Mouse (Mus musculus): Measurements from ENCODE around the gene 2010111I01Rik. TPM values are rescaled to one million over a fixed set of nuclear protein-coding genes. Genes with fewer than 3 reads are reported as not detected.
"Not testable (repeated sequence)": the region's sequence is repeated elsewhere in the genome, so short reads cannot be mapped to it uniquely, and the experiment has no call there.

2010111I01Rik gene
- polyA plus RNA-seq (2015; fragmentation: Nextera tagmentation; extraction: Ambion mirVana): 15.9 and 16.3 TPM in 2 replicates

- Histone ChIP-seq H3K9me3 (replicated peaks; ENCODE audit: control insufficient read depth, low read length) (no peaks in the 10 kb centered on the region), H3K27ac (ENCODE audit: low read length) (0 out of 2 replicates have a peak within 1 kb of the TSS, but pooled peaks have one; percentile 33), H3K9ac (ENCODE audit: low read depth, low read length) (peak within 1 kb of the TSS; percentile 72), H3K4me1 (ENCODE audit: control insufficient read depth, low read depth, low read length) (peaks cover 8% of the 10 kb centered on the region), H3K4me2 (ENCODE audit: low read depth, low read length) (peak within 1 kb of the TSS; percentile 86), H3K27me3 (ENCODE audit: control insufficient read depth, insufficient read depth, low read depth, low read length) (no peaks in the 10 kb centered on the region), H3K36me3 (ENCODE audit: control insufficient read depth, insufficient read depth) (no peaks in the 10 kb centered on the region), H3K4me3 (ENCODE audit: low read depth, low read length) (peak within 1 kb of the TSS; percentile 87)
- WGBS (ENCODE audit: insufficient replicate concordance): under 1% methylated on average over 41 of the region's 41 CpGs
- ATAC-seq (ENCODE audit: low read depth): peak; percentile 93
Observed at GRCm38 (mm10) chr13:62964640-62965311, at the start of gene 2010111I01Rik. TSS of gene 2010111I01Rik (plus strand) at chr13:62964893.

DNA sequence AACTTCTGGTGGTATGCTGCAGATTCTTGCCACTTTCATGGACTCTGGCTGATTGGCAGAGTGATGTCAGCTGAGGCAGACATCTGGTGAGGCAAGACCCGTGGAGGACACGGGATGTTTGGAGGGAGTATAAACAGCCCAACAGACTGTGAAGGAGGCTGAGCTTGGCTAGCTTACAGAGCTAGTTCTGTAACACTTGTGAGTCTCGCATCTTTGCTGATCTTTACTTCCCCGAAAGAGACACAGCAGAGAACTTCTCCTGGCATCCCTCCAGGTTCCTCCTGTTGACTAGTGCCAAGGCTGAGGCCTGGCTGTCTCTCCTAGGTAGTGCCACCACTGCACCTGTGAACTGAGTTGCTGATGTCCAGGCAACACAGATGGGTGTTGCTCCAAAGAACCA lies 48.0 kb upstream of the 2010111I01Rik start:
- no peak overlapping the region for H3K4me3 ChIP-seq (ENCODE audit: low read depth, low read length)
- no peaks in the 10 kb centered on the region for H3K9me3 ChIP-seq (replicated peaks; ENCODE audit: control insufficient read depth, low read length)
- ATAC-seq (ENCODE audit: low read depth): no peak
- no peaks in the 10 kb centered on the region for H3K27me3 ChIP-seq (ENCODE audit: control insufficient read depth, insufficient read depth, low read depth, low read length)
- no peak overlapping the region for H3K4me2 ChIP-seq (ENCODE audit: low read depth, low read length)
- no peaks in the 10 kb centered on the region; the same call in 1 of the 2 replicates for H3K4me1 ChIP-seq (ENCODE audit: control insufficient read depth, low read depth, low read length)
- H3K9ac ChIP-seq (ENCODE audit: low read depth, low read length): no peak overlapping the region
- no peaks in the 10 kb centered on the region for H3K36me3 ChIP-seq (ENCODE audit: control insufficient read depth, insufficient read depth)
- H3K27ac ChIP-seq (ENCODE audit: low read length): no peak overlapping the region
- WGBS (ENCODE audit: insufficient replicate concordance): 43% methylated on average over 4 of the region's 4 CpGs

DNA sequence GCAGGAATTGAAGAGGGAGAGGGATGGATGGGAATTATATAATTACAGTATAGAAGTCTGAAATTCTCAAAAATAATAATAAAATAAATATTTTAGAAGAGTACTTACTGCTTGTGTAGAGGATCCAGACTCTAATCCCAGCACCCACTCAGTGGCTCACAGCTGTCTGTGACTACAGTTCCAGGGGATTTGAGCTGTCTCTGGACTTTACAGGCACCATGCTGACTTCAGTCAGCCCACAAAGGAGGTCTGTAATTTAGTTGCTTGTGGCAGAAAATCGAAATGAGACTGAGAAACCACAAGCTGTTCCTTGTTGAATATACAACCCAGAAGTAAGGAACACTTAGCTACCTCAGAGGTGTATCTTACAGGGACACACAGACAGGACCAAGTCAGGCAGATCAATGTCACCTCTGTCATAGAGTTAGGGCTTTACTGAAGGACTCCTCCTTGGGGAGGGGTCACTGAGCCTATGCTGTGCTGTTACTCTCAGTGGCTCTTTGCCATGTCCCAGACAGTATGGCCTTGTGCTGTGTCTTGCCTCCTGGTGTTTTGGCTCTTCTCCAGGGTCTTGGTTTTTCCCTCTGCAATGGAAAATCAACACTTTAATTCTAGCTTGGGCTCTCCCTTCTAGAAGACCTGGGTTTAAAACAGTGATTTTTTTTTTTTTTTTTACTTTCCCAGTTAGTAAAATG lies 47.1 kb upstream of the 2010111I01Rik start:
- H3K9me3 ChIP-seq (replicated peaks; ENCODE audit: control insufficient read depth, low read length): no peaks in the 10 kb centered on the region
- no peak overlapping the region for H3K27ac ChIP-seq (ENCODE audit: low read length)
- no peak overlapping the region for H3K4me3 ChIP-seq (ENCODE audit: low read depth, low read length)
- H3K36me3 ChIP-seq (ENCODE audit: control insufficient read depth, insufficient read depth): no peaks in the 10 kb centered on the region
- 29% methylated on average over 1 of the region's 1 CpGs for WGBS (ENCODE audit: insufficient replicate concordance)
- no peak overlapping the region for H3K9ac ChIP-seq (ENCODE audit: low read depth, low read length)
- no peaks in the 10 kb centered on the region; the same call in 1 of the 2 replicates for H3K4me1 ChIP-seq (ENCODE audit: control insufficient read depth, low read depth, low read length)
- H3K4me2 ChIP-seq (ENCODE audit: low read depth, low read length): no peak overlapping the region
- H3K27me3 ChIP-seq (ENCODE audit: control insufficient read depth, insufficient read depth, low read depth, low read length): no peaks in the 10 kb centered on the region
- ATAC-seq (ENCODE audit: low read depth): no peak

- H3K36me3 ChIP-seq (ENCODE audit: control insufficient read depth, insufficient read depth): no peaks in the 10 kb centered on the region
- H3K27me3 ChIP-seq (ENCODE audit: control insufficient read depth, insufficient read depth, low read depth, low read length): no peaks in the 10 kb centered on the region
- 28% methylated on average over 11 of the region's 11 CpGs for WGBS (ENCODE audit: insufficient replicate concordance)
- ATAC-seq (ENCODE audit: low read depth): no peak
- H3K9me3 ChIP-seq (replicated peaks; ENCODE audit: control insufficient read depth, low read length): no peaks in the 10 kb centered on the region
- no peak overlapping the region for H3K27ac ChIP-seq (ENCODE audit: low read length)
- no peak overlapping the region for H3K4me2 ChIP-seq (ENCODE audit: low read depth, low read length)
- H3K4me3 ChIP-seq (ENCODE audit: low read depth, low read length): no peak overlapping the region
- no peak overlapping the region for H3K9ac ChIP-seq (ENCODE audit: low read depth, low read length)
- H3K4me1 ChIP-seq (ENCODE audit: control insufficient read depth, low read depth, low read length): no peaks in the 10 kb centered on the region; the same call in 1 of the 2 replicates
Observed at GRCm38 (mm10) chr13:62919647-62920341, 44.9 kb upstream of the 2010111I01Rik start.

DNA sequence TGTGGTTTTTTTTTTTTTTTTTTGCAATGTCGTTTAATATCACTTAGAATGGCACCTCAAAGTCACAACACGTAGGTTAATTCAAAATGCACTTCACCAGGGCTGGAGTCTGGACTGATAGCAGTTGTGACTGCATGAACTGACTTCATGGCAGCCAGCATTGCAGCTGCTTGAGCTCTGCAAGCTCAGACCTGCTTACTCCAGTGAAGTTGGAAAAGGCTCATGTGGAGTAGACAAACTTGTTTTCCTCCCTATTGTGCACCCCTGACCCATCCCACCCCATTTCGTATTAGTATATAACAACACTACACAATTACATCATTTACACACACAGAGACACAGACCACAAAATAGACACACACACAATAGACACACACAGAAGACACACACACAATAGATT lies 42.0 kb upstream of the 2010111I01Rik start:
- Histone ChIP-seq H3K4me1 (ENCODE audit: control insufficient read depth, low read depth, low read length) (no peaks in the 10 kb centered on the region), H3K27me3 (ENCODE audit: control insufficient read depth, insufficient read depth, low read depth, low read length) (no peaks in the 10 kb centered on the region), H3K27ac (ENCODE audit: low read length) (no peak overlapping the region), H3K9me3 (replicated peaks; ENCODE audit: control insufficient read depth, low read length) (no peaks in the 10 kb centered on the region), H3K4me3 (ENCODE audit: low read depth, low read length) (no peak overlapping the region), H3K4me2 (ENCODE audit: low read depth, low read length) (no peak overlapping the region), H3K36me3 (ENCODE audit: control insufficient read depth, insufficient read depth) (no peaks in the 10 kb centered on the region), H3K9ac (ENCODE audit: low read depth, low read length) (no peak overlapping the region)
- ATAC-seq (ENCODE audit: low read depth): no peak
- 58% methylated on average over 3 of the region's 3 CpGs for WGBS (ENCODE audit: insufficient replicate concordance)

DNA sequence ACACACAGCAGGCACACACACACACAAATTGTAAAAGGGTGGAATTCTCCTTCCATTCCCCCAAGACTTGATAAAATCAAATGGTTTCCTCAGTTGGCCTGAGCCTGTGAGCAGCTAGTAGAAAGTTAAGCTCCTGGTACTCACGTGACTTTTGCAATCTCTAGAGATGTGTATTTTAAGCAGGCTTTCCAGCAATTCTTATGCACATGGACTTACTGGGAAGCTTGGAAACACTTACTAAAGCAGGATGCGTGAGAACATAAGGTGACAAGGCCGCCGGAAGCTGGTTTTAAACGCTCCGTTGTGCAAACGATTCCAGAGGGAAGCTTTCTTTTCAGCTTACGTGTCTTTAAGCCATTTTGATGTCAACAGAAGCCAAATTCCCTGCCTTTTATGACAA lies 41.5 kb upstream of the 2010111I01Rik start:
- no peak overlapping the region for H3K4me3 ChIP-seq (ENCODE audit: low read depth, low read length)
- no peaks in the 10 kb centered on the region for H3K4me1 ChIP-seq (ENCODE audit: control insufficient read depth, low read depth, low read length)
- H3K4me2 ChIP-seq (ENCODE audit: low read depth, low read length): no peak overlapping the region
- 77% methylated on average over 8 of the region's 8 CpGs for WGBS (ENCODE audit: insufficient replicate concordance)
- H3K27me3 ChIP-seq (ENCODE audit: control insufficient read depth, insufficient read depth, low read depth, low read length): no peaks in the 10 kb centered on the region
- H3K9ac ChIP-seq (ENCODE audit: low read depth, low read length): no peak overlapping the region
- H3K36me3 ChIP-seq (ENCODE audit: control insufficient read depth, insufficient read depth): no peaks in the 10 kb centered on the region
- ATAC-seq (ENCODE audit: low read depth): no peak
- no peak overlapping the region for H3K27ac ChIP-seq (ENCODE audit: low read length)
- H3K9me3 ChIP-seq (replicated peaks; ENCODE audit: control insufficient read depth, low read length): no peaks in the 10 kb centered on the region

DNA sequence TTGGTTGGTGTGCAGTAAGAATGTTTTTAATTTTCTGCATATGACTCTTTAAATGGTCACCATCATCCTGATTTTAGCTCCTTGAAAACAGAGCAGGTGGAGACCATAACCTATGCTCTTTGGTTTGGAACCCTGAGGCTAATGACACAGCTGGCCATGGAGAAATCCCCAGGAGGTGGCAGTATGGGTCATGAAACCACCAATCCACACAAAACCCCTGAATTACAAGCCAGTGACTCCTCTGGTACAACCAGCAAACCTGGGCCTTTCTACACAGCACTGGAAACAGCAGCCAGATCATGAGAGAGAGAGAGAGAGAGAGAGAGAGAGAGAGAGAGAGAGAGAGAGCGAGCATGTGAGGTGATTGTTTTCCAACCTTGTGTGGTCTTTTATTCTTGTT lies 38.2 kb upstream of the 2010111I01Rik start:
- no peaks in the 10 kb centered on the region for H3K4me1 ChIP-seq (ENCODE audit: control insufficient read depth, low read depth, low read length)
- H3K27me3 ChIP-seq (ENCODE audit: control insufficient read depth, insufficient read depth, low read depth, low read length): no peaks in the 10 kb centered on the region
- no peak overlapping the region for H3K4me2 ChIP-seq (ENCODE audit: low read depth, low read length)
- H3K9me3 ChIP-seq (replicated peaks; ENCODE audit: control insufficient read depth, low read length): no peaks in the 10 kb centered on the region
- no peak overlapping the region for H3K27ac ChIP-seq (ENCODE audit: low read length)
- WGBS (ENCODE audit: insufficient replicate concordance): 54% methylated on average over 1 of the region's 1 CpGs
- H3K36me3 ChIP-seq (ENCODE audit: control insufficient read depth, insufficient read depth): no peaks in the 10 kb centered on the region
- no peak overlapping the region for H3K4me3 ChIP-seq (ENCODE audit: low read depth, low read length)
- H3K9ac ChIP-seq (ENCODE audit: low read depth, low read length): no peak overlapping the region
- ATAC-seq (ENCODE audit: low read depth): peak; percentile 51; the same call in 1 of the 2 replicates

- Histone ChIP-seq H3K4me2 (ENCODE audit: low read depth, low read length) (no peak overlapping the region), H3K4me3 (ENCODE audit: low read depth, low read length) (no peak overlapping the region), H3K27me3 (ENCODE audit: control insufficient read depth, insufficient read depth, low read depth, low read length) (no peaks in the 10 kb centered on the region), H3K9ac (ENCODE audit: low read depth, low read length) (no peak overlapping the region), H3K27ac (ENCODE audit: low read length) (no peak overlapping the region), H3K4me1 (ENCODE audit: control insufficient read depth, low read depth, low read length) (no peaks in the 10 kb centered on the region), H3K9me3 (replicated peaks; ENCODE audit: control insufficient read depth, low read length) (no peaks in the 10 kb centered on the region), H3K36me3 (ENCODE audit: control insufficient read depth, insufficient read depth) (no peaks in the 10 kb centered on the region)
- WGBS (ENCODE audit: insufficient replicate concordance): 42% methylated on average over 1 of the region's 1 CpGs
- ATAC-seq (ENCODE audit: low read depth): no peak
Observed at GRCm38 (mm10) chr13:62927470-62927869, 37.2 kb upstream of the 2010111I01Rik start.

- not testable (repeated sequence) for H3K27ac ChIP-seq (ENCODE audit: low read length); ATAC-seq (ENCODE audit: low read depth); H3K9ac ChIP-seq (ENCODE audit: low read depth, low read length); H3K36me3 ChIP-seq (ENCODE audit: control insufficient read depth, insufficient read depth); H3K27me3 ChIP-seq (ENCODE audit: control insufficient read depth, insufficient read depth, low read depth, low read length); H3K4me2 ChIP-seq (ENCODE audit: low read depth, low read length); H3K4me1 ChIP-seq (ENCODE audit: control insufficient read depth, low read depth, low read length); H3K4me3 ChIP-seq (ENCODE audit: low read depth, low read length); H3K9me3 ChIP-seq (replicated peaks; ENCODE audit: control insufficient read depth, low read length)
- 50% methylated on average over 3 of the region's 3 CpGs for WGBS (ENCODE audit: insufficient replicate concordance)
Observed at GRCm38 (mm10) chr13:62929144-62929543, 35.5 kb upstream of the 2010111I01Rik start.
